Mouse (Mus musculus): ENCODE measurements around the gene Slc24a2. TPM values are rescaled to one million over a fixed set of nuclear protein-coding genes. Genes with fewer than 3 reads are reported as not detected.

Slc24a2 gene
- total and polyA plus RNA-seq, 3 experiments: not detected

GRCm38 (mm10) chr4:87075761-87076160 lies 154.5 kb downstream of the Slc24a2 start:
- Histone ChIP-seq H3K9me3 (replicated peaks; ENCODE audit: insufficient read depth, low read length) (no peaks in the 10 kb centered on the region), H3K36me3 (ENCODE audit: control insufficient read depth in 1 of 2, insufficient read depth in 2 of 2, low read length in 2 of 2) (no peaks in the 10 kb centered on the region), H3K4me3 (ENCODE audit: control insufficient read depth in 1 of 2, insufficient read depth in 1 of 2, low read depth in 2 of 2, low read length in 2 of 2) (no peak overlapping the region), H3K27ac (ENCODE audit: control insufficient read depth, low read depth, low read length) (no peak overlapping the region), H3K9ac (ENCODE audit: control insufficient read depth, low read depth, low read length, poor library complexity, severe bottlenecking) (no peak overlapping the region), H3K4me1 (ENCODE audit: control insufficient read depth in 1 of 2, insufficient read depth in 2 of 2, low read length in 2 of 2) (no peaks in the 10 kb centered on the region), H3K79me2 (ENCODE audit: control insufficient read depth, insufficient read depth, low read length, poor library complexity) (no peaks in the 10 kb centered on the region), H3K27me3 (ENCODE audit: control insufficient read depth in 1 of 2, insufficient read depth in 2 of 2, low read length in 2 of 2) (no peaks in the 10 kb centered on the region)
- TF ChIP-seq GATA1 (IDR thresholded peaks at IDR 0.05; ENCODE audit: low read depth, low read length) (no peak), MYC (IDR thresholded peaks at IDR 0.05; ENCODE audit: low read depth, low read length) (no peak), POLR2A (IDR thresholded peaks at IDR 0.05; ENCODE audit: control insufficient read depth in 1 of 2, insufficient read depth in 1 of 2, low read depth in 1 of 2, low read length in 2 of 2, poor library complexity in 1 of 2) (no peak), RAD21 (IDR thresholded peaks at IDR 0.05; ENCODE audit: low read depth, low read length) (no peak), ZC3H11A (IDR thresholded peaks at IDR 0.05; ENCODE audit: low read depth, low read length) (no peak), MAFK (IDR thresholded peaks at IDR 0.05; ENCODE audit: borderline replicate concordance, low read depth, low read length) (no peak), ZKSCAN1 (IDR thresholded peaks at IDR 0.05; ENCODE audit: low read depth, low read length) (no peak), BHLHE40 (IDR thresholded peaks at IDR 0.05; ENCODE audit: borderline replicate concordance, low read depth, low read length) (no peak), ELF1 (IDR thresholded peaks at IDR 0.05; ENCODE audit: low read depth, low read length) (no peak), NRF1 (IDR thresholded peaks at IDR 0.05; ENCODE audit: insufficient read depth, low read depth, low read length, poor library complexity, severe bottlenecking) (no peak), JUND (IDR thresholded peaks at IDR 0.05; ENCODE audit: low read depth, low read length) (no peak), POLR2AphosphoS2 (IDR thresholded peaks at IDR 0.05; ENCODE audit: low read length) (no peak), MXI1 (IDR thresholded peaks at IDR 0.05; ENCODE audit: low read depth, low read length) (no peak), CTCF (IDR thresholded peaks at IDR 0.05 in 2 of 3, conservative IDR thresholded peaks at IDR 0.05 in 1 of 3; ENCODE audit: control insufficient read depth in 1 of 3, insufficient read depth in 1 of 3, low read depth in 2 of 3, low read length in 3 of 3, poor library complexity in 1 of 3, severe bottlenecking in 1 of 3) (no peak), POLR2AphosphoS5 (IDR thresholded peaks at IDR 0.05; ENCODE audit: borderline replicate concordance, low read depth, low read length) (no peak), NELFE (IDR thresholded peaks at IDR 0.05; ENCODE audit: low read depth, low read length) (no peak)
- DNase-seq (ENCODE audit: low read depth, low spot score): no peak

GRCm38 (mm10) chr4:87068121-87068520 lies 162.2 kb downstream of the Slc24a2 start:
- TF ChIP-seq RAD21 (IDR thresholded peaks at IDR 0.05; ENCODE audit: low read depth, low read length) (no peak), MXI1 (IDR thresholded peaks at IDR 0.05; ENCODE audit: low read depth, low read length) (no peak), MYC (IDR thresholded peaks at IDR 0.05; ENCODE audit: low read depth, low read length) (no peak), JUND (IDR thresholded peaks at IDR 0.05; ENCODE audit: low read depth, low read length) (no peak), MYB (IDR thresholded peaks at IDR 0.05; ENCODE audit: low read depth, low read length) (no peak), ZMIZ1 (IDR thresholded peaks at IDR 0.05; ENCODE audit: low read depth, low read length) (no peak), HCFC1 (IDR thresholded peaks at IDR 0.05; ENCODE audit: low read depth, low read length) (no peak), ETS1 (IDR thresholded peaks at IDR 0.05; ENCODE audit: low read depth, low read length) (no peak), NELFE (IDR thresholded peaks at IDR 0.05; ENCODE audit: low read depth, low read length) (no peak), TCF12 (IDR thresholded peaks at IDR 0.05; ENCODE audit: low read depth, low read length) (no peak), BHLHE40 (IDR thresholded peaks at IDR 0.05; ENCODE audit: borderline replicate concordance, low read depth, low read length) (no peak), GABPA (IDR thresholded peaks at IDR 0.05; ENCODE audit: low read depth, low read length) (no peak), ZC3H11A (IDR thresholded peaks at IDR 0.05; ENCODE audit: low read depth, low read length) (no peak), ZNF384 (IDR thresholded peaks at IDR 0.05; ENCODE audit: low read depth, low read length) (no peak), GATA1 (IDR thresholded peaks at IDR 0.05; ENCODE audit: low read depth, low read length) (no peak), MEF2A (IDR thresholded peaks at IDR 0.05; ENCODE audit: extremely low read depth, insufficient replicate concordance, low read depth, low read length, poor library complexity, severe bottlenecking) (no peak), E2F4 (IDR thresholded peaks at IDR 0.05; ENCODE audit: borderline replicate concordance, low read depth, low read length) (no peak), USF2 (IDR thresholded peaks at IDR 0.05; ENCODE audit: borderline replicate concordance in 1 of 2, insufficient read depth in 1 of 2, low read depth in 1 of 2, low read length in 2 of 2) (no peak)
- Histone ChIP-seq H3K27me3 (ENCODE audit: control insufficient read depth in 1 of 2, insufficient read depth in 2 of 2, low read length in 2 of 2) (no peaks in the 10 kb centered on the region), H3K4me3 (ENCODE audit: control insufficient read depth in 1 of 2, insufficient read depth in 1 of 2, low read depth in 2 of 2, low read length in 2 of 2) (no peak overlapping the region), H3K36me3 (ENCODE audit: control insufficient read depth in 1 of 2, insufficient read depth in 2 of 2, low read length in 2 of 2) (no peaks in the 10 kb centered on the region), H3K9ac (ENCODE audit: control insufficient read depth, low read depth, low read length, poor library complexity, severe bottlenecking) (no peak overlapping the region), H3K79me2 (ENCODE audit: control insufficient read depth, insufficient read depth, low read length, poor library complexity) (no peaks in the 10 kb centered on the region), H3K27ac (ENCODE audit: control insufficient read depth, low read depth, low read length) (no peak overlapping the region), H3K4me1 (ENCODE audit: control insufficient read depth in 1 of 2, insufficient read depth in 2 of 2, low read length in 2 of 2) (no peaks in the 10 kb centered on the region), H3K9me3 (replicated peaks; ENCODE audit: insufficient read depth, low read length) (no peaks in the 10 kb centered on the region)
- no peak for DNase-seq (ENCODE audit: low read depth, low spot score)

All from MEL (cell line).